Mouse (Mus musculus) myocyte (in vitro differentiated cells): ENCODE measurements around the gene Cpxm2. TPM values are rescaled to one million over a fixed set of nuclear protein-coding genes. Genes with fewer than 3 reads are reported as not detected.

Source experiments
- H3K27me3 ChIP-seq: one replicate; pipeline ENCODE4 v1.6.1; 2011; ENCODE audit not compliant: control insufficient read depth, insufficient read depth, insufficient read length
- H3K36me3 ChIP-seq: one replicate; pipeline ENCODE4 v1.6.1; 2011; ENCODE audit not compliant: control insufficient read depth, insufficient read depth
- H3K4me2 ChIP-seq: one replicate; pipeline ENCODE4 v1.6.1; 2011; ENCODE audit warnings: low read depth, control low read depth
- H3K4me3 ChIP-seq: one replicate; pipeline ENCODE4 v1.5.1; 2011; ENCODE audit warnings: mild to moderate bottlenecking, control low read depth, moderate library complexity
- H3K79me2 ChIP-seq: one replicate; pipeline ENCODE4 v1.6.1; 2011; ENCODE audit not compliant: control insufficient read depth, insufficient read depth
- H3ac ChIP-seq: one replicate; pipeline ENCODE4 v1.6.1; 2011; ENCODE audit not compliant: control insufficient read depth, insufficient read length
- CEBPB ChIP-seq: IDR thresholded peaks from 2 replicates; pipeline ENCODE4 v1.6.1; 2011; ENCODE audit warnings: mild to moderate bottlenecking, moderate library complexity; ENCODE audit not compliant: poor library complexity, insufficient read depth, severe bottlenecking
- E2F4 ChIP-seq: IDR thresholded peaks from one replicate; pipeline ENCODE4 v1.6.1; 2011; ENCODE audit warnings: mild to moderate bottlenecking, control low read depth, moderate library complexity; ENCODE audit not compliant: insufficient read depth
- MAX ChIP-seq: IDR thresholded peaks from one replicate; pipeline ENCODE4 v1.6.1; 2011; ENCODE audit warnings: low read depth, mild to moderate bottlenecking, control low read depth
- MYOD1 ChIP-seq, 3 experiments: IDR thresholded peaks; one replicate each; pipeline ENCODE4 v1.6.1; 2011; ENCODE audit warnings: control low read depth in 2 of 3, low read depth in 2 of 3, mild to moderate bottlenecking in 2 of 3, moderate library complexity in 1 of 3; ENCODE audit not compliant: insufficient read length in 2 of 3, control insufficient read depth in 1 of 3
- MYOG ChIP-seq, 3 experiments: IDR thresholded peaks; one replicate each; pipeline ENCODE4 v1.6.1; 2011; ENCODE audit warnings: control low read depth in 2 of 3, low read depth in 2 of 3, mild to moderate bottlenecking in 2 of 3; ENCODE audit not compliant: insufficient read length in 2 of 3, control insufficient read depth in 1 of 3, insufficient read depth in 1 of 3
- POLR2A ChIP-seq: IDR thresholded peaks from one replicate; pipeline ENCODE4 v1.6.1; 2011; ENCODE audit warnings: low read depth, mild to moderate bottlenecking, control low read depth, moderate library complexity; ENCODE audit not compliant: insufficient read length
- POLR2AphosphoS2 ChIP-seq: IDR thresholded peaks from one replicate; pipeline ENCODE4 v1.6.1; 2011; ENCODE audit warnings: low read depth, control low read depth; ENCODE audit not compliant: insufficient read length
- REST ChIP-seq: IDR thresholded peaks from one replicate; pipeline ENCODE4 v1.6.1; 2011; ENCODE audit warnings: mild to moderate bottlenecking, control low read depth, moderate library complexity; ENCODE audit not compliant: insufficient read depth, insufficient read length
- SRF ChIP-seq: IDR thresholded peaks from one replicate; pipeline ENCODE4 v1.6.1; 2011; ENCODE audit warnings: low read depth; ENCODE audit not compliant: control insufficient read depth, insufficient read length
- TCF12 ChIP-seq: IDR thresholded peaks from one replicate; pipeline ENCODE4 v1.6.1; 2011; ENCODE audit warnings: mild to moderate bottlenecking, control low read depth; ENCODE audit not compliant: poor library complexity, insufficient read depth, severe bottlenecking
- TCF3 ChIP-seq: IDR thresholded peaks from one replicate; pipeline ENCODE4 v1.6.1; 2011; ENCODE audit warnings: low read depth, control low read depth; ENCODE audit not compliant: insufficient read length
- USF1 ChIP-seq: IDR thresholded peaks from one replicate; pipeline ENCODE4 v1.6.1; 2011; ENCODE audit warnings: low read depth, mild to moderate bottlenecking, control low read depth, moderate library complexity
- polyA plus RNA-seq: library from polyadenylated mRNA; unstranded; fragments of >200 nt; fragmentation: generic; extraction: Trizol; gene quantifications from one replicate; pipeline ENCODE4 v1.2.1, GENCODE M21; 2012; ENCODE audit warnings: missing spikeins

Gene Cpxm2
- polyA plus RNA-seq, 1 experiment, result not detected

- TF ChIP-seq USF1 (no peak), POLR2AphosphoS2 (no peak), E2F4 (no peak), MYOG (IDR thresholded peaks at IDR 0.05; ENCODE audit: control insufficient read depth in 1 of 3, insufficient read depth in 1 of 3, insufficient read length in 2 of 3, low read depth in 2 of 3) (no peak), POLR2A (no peak), SRF (no peak), MAX (no peak), MYOD1 (IDR thresholded peaks at IDR 0.05; ENCODE audit: control insufficient read depth in 1 of 3, insufficient read length in 2 of 3, low read depth in 2 of 3) (no peak), TCF12 (no peak), CEBPB (no peak), REST (no peak), TCF3 (no peak)
- Histone ChIP-seq H3K27me3 (peaks cover 36% of the 10 kb centered on the region), H3K4me3 (no peak overlapping the region), H3ac (no peak overlapping the region), H3K79me2 (no peaks in the 10 kb centered on the region), H3K36me3 (no peaks in the 10 kb centered on the region), H3K4me2 (no peak overlapping the region)
Measured at GRCm38 (mm10) chr7:132153725-132154147, 803 bp downstream of the Cpxm2 start.

- Histone ChIP-seq H3K27me3 (peaks cover 8% of the 10 kb centered on the region), H3K36me3 (no peaks in the 10 kb centered on the region), H3ac (no peak overlapping the region), H3K79me2 (no peaks in the 10 kb centered on the region), H3K4me2 (no peak overlapping the region), H3K4me3 (no peak overlapping the region)
- TF ChIP-seq MAX, result no peak
- TF ChIP-seq E2F4, result no peak
Measured at GRCm38 (mm10) chr7:132145227-132145800, 9.2 kb downstream of the Cpxm2 start.

- no peaks in the 10 kb centered on the region for H3K79me2 ChIP-seq
- H3ac ChIP-seq, result no peak overlapping the region
- TF ChIP-seq POLR2AphosphoS2 (no peak), TCF12 (no peak), TCF3 (no peak), CEBPB (no peak), E2F4 (no peak), REST (no peak), MAX (no peak), SRF (no peak), MYOG (IDR thresholded peaks at IDR 0.05; ENCODE audit: control insufficient read depth in 1 of 3, insufficient read depth in 1 of 3, insufficient read length in 2 of 3, low read depth in 2 of 3) (no peak), USF1 (no peak), POLR2A (no peak), MYOD1 (IDR thresholded peaks at IDR 0.05; ENCODE audit: control insufficient read depth in 1 of 3, insufficient read length in 2 of 3, low read depth in 2 of 3) (no peak)
- H3K4me3 ChIP-seq, result no peak overlapping the region
- H3K36me3 ChIP-seq, result no peaks in the 10 kb centered on the region
- no peak overlapping the region for H3K4me2 ChIP-seq
- no peaks in the 10 kb centered on the region for H3K27me3 ChIP-seq
Measured at GRCm38 (mm10) chr7:132128687-132129086, 25.9 kb downstream of the Cpxm2 start.

- H3K36me3 ChIP-seq, result no peaks in the 10 kb centered on the region
- H3K27me3 ChIP-seq, result no peaks in the 10 kb centered on the region
- no peak overlapping the region for H3K4me2 ChIP-seq
- no peak overlapping the region for H3ac ChIP-seq
- H3K79me2 ChIP-seq, result no peaks in the 10 kb centered on the region
- no peak overlapping the region for H3K4me3 ChIP-seq
- TF ChIP-seq CEBPB (no peak), USF1 (no peak), REST (no peak), SRF (no peak), POLR2AphosphoS2 (no peak), MAX (no peak), MYOD1 (IDR thresholded peaks at IDR 0.05; ENCODE audit: control insufficient read depth in 1 of 3, insufficient read length in 2 of 3, low read depth in 2 of 3) (no peak), TCF3 (no peak), TCF12 (no peak), MYOG (IDR thresholded peaks at IDR 0.05; ENCODE audit: control insufficient read depth in 1 of 3, insufficient read depth in 1 of 3, insufficient read length in 2 of 3, low read depth in 2 of 3) (no peak), POLR2A (no peak)
Measured at GRCm38 (mm10) chr7:132124948-132125347, 29.6 kb downstream of the Cpxm2 start.

GRCm38 (mm10) chr7:132123211-132123610, 31.3 kb downstream of the Cpxm2 start:
- Histone ChIP-seq H3K79me2 (no peaks in the 10 kb centered on the region), H3K36me3 (no peaks in the 10 kb centered on the region), H3ac (no peak overlapping the region), H3K4me2 (no peak overlapping the region), H3K4me3 (no peak overlapping the region), H3K27me3 (no peaks in the 10 kb centered on the region)
- TF ChIP-seq CEBPB (no peak), TCF3 (no peak), MAX (no peak), MYOG (IDR thresholded peaks at IDR 0.05; ENCODE audit: control insufficient read depth in 1 of 3, insufficient read depth in 1 of 3, insufficient read length in 2 of 3, low read depth in 2 of 3) (no peak), E2F4 (no peak), POLR2AphosphoS2 (no peak)
